Mouse (Mus musculus) lung, postnatal 0 days (tissue): ENCODE measurements around the gene H2-Eb2. TPM values are rescaled to one million over a fixed set of nuclear protein-coding genes. Genes with fewer than 3 reads are reported as not detected.
"Not testable (repeated sequence)": the region's sequence is repeated elsewhere in the genome, so short reads cannot be mapped to it uniquely, and the experiment has no call there.

Source experiments
- ATAC-seq: fragments of 200-750 bp; cut with Nextera tagmentation; 2 replicates; pipeline ENCODE4 v1.8.0; 2017; ENCODE audit warnings: moderate library complexity
- DNase-seq: peaks from one replicate; pipeline ENCODE4 v3.0.0-alpha.2; 2016; ENCODE audit warnings: low spot score
- H3K27ac ChIP-seq: fragments of 300-500 bp; sonication (generic); 2 replicates; pipeline ENCODE4 v1.5.1; 2014; ENCODE audit warnings: antibody characterized with exemption, mild to moderate bottlenecking, low read length, mixed read lengths
- H3K27me3 ChIP-seq: fragments of 300-500 bp; sonication (generic); replicated peaks from 2 replicates; pipeline ENCODE4 v1.6.1; 2014; ENCODE audit warnings: low read length, mixed read lengths; ENCODE audit not compliant: insufficient read depth
- H3K36me3 ChIP-seq: fragments of 300-500 bp; sonication (generic); 2 replicates; pipeline ENCODE4 v1.6.1; 2014; ENCODE audit warnings: low read length, mixed read lengths; ENCODE audit not compliant: insufficient read depth
- H3K4me1 ChIP-seq: fragments of 300-500 bp; sonication (generic); 2 replicates; pipeline ENCODE4 v1.6.1; 2014; ENCODE audit warnings: antibody characterized with exemption, low read depth, low read length, mixed read lengths; ENCODE audit not compliant: insufficient read depth
- H3K4me2 ChIP-seq: fragments of 300-500 bp; sonication (generic); replicated peaks from 2 replicates; pipeline ENCODE4 v1.6.1; 2014; ENCODE audit warnings: low read depth, mild to moderate bottlenecking, low read length, moderate library complexity, mixed read lengths
- H3K4me3 ChIP-seq: fragments of 300-500 bp; sonication (generic); 2 replicates; pipeline ENCODE4 v1.5.1; 2014; ENCODE audit warnings: low read depth, low read length
- H3K9ac ChIP-seq: fragments of 300-500 bp; sonication (generic); replicated peaks from 2 replicates; pipeline ENCODE4 v1.6.1; 2014; ENCODE audit warnings: low read depth, mild to moderate bottlenecking
- H3K9me3 ChIP-seq: fragments of 300-500 bp; sonication (generic); 2 replicates; pipeline ENCODE4 v1.6.1; 2016; ENCODE audit warnings: low read length, mixed read lengths
- CTCF ChIP-seq: IDR thresholded peaks from 2 replicates; pipeline ENCODE4 v1.5.1; 2016; ENCODE audit warnings: antibody characterized with exemption, mild to moderate bottlenecking
- EP300 ChIP-seq: IDR thresholded peaks from 2 replicates; pipeline ENCODE4 v1.6.1; 2016; ENCODE audit warnings: antibody characterized with exemption, mild to moderate bottlenecking, control low read depth
- WGBS: fragments of 180-500 bp; shearing (Covaris S2); extraction: QIAGEN DNeasy Blood & Tissue Kit; methylation state at CpG from one replicate; pipeline ENCODE4 v1.1.7; 2014; 5-methylcytosine and 5-hydroxymethylcytosine counted together
- polyA plus RNA-seq: library from polyadenylated mRNA; unstranded; fragments of >200 nt; fragmentation: Nextera tagmentation; extraction: Ambion mirVana; gene quantifications from 2 replicates; pipeline ENCODE4 v1.2.1, GENCODE M21; 2015

The H2-Eb2 gene
- polyA plus RNA-seq, 1 experiment from 2014 or later: not detected

DNA sequence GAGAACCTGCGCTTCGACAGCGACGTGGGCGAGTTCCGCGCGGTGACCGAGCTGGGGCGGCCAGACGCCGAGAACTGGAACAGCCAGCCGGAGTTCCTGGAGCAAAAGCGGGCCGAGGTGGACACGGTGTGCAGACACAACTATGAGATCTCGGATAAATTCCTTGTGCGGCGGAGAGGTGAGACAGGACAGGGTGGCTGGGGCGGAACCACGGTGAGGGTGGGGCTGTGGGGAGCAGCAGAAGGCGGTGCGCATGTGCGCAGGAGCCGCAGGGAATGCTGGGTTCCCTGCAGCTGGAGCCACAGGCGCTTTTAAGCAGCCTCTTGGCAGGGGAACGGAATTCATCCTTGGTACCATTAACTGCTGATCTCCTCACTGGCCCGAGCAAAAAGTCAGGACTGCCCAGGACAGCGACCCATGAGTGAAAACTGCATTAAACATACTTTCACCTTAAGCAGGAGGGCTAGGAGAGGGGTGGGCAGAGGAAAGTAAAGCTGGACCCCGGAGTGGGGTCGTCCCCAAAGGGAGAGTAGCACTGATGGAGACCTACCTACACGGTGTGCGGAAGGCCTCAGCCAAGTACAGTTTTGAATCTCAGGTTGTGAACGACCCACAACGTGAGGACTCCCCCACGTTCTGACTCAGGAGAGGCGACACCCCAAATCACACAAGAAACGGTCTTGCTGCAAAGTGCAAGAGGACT, 15.6 kb upstream of the H2-Eb2 start:
- 23% methylated on average over 38 of the region's 38 CpGs for WGBS
- ATAC-seq: peak; percentile 73
- Histone ChIP-seq H3K4me2 (peak overlapping the region; percentile 61), H3K9me3 (no peaks in the 10 kb centered on the region), H3K27ac (no peak overlapping the region), H3K4me3 (peak overlapping the region; percentile 51), H3K4me1 (no peaks in the 10 kb centered on the region), H3K27me3 (no peaks in the 10 kb centered on the region), H3K9ac (peak overlapping the region; percentile 20; the same call in 1 of the 2 replicates), H3K36me3 (no peaks in the 10 kb centered on the region)
- DNase-seq: peak; percentile 71
- TF ChIP-seq CTCF (no peak), EP300 (no peak)

DNA sequence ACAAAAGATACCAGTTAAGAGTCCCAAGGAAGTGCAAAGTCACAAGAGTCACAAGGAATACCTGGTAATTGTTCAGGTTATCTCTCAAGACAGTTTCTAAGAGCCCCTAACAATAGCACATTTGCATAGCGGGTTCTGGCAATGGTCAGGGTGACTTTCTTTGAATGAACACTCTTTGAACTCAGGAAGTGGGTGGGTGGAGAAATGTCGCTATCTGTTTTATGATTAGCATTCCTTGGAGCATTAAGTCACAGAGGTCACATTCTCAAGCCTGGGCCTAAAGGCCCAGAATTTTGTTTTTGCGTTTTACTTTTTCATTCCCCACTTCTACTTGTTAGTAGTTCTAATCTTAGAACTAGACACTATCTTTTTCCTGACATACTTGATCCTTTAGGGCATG, 14.9 kb upstream of the H2-Eb2 start:
- H3K4me1 ChIP-seq, H3K4me3 ChIP-seq, H3K4me2 ChIP-seq, H3K27ac ChIP-seq, H3K27me3 ChIP-seq, H3K9me3 ChIP-seq, DNase-seq, ATAC-seq, H3K9ac ChIP-seq, H3K36me3 ChIP-seq: not testable (repeated sequence)
- WGBS: 64% methylated on average over 3 of the region's 3 CpGs

DNA sequence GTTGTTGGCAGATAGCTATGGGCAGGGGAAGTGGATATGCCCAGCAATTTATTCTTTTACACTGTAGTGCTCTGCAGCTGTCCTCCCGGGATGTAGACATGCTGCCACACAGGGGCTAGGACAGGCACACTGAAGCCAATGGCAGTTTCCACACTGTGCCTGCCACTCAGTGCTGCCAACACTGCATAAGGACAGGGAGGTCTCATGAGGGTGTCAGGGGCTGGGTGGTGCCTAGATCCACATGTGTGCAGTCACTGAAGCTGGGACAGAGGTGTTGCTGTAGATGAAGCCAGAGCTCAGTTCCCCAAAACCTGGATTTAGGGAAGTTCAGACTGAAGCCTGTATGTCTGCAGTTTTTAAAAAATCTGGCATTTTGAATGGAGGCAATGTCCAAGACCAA, 13.3 kb upstream of the H2-Eb2 start:
- DNase-seq (no peak), ATAC-seq (no peak)
- Histone ChIP-seq H3K4me1 (no peaks in the 10 kb centered on the region), H3K4me2 (no peak overlapping the region), H3K27ac (no peak overlapping the region), H3K27me3 (no peaks in the 10 kb centered on the region), H3K9me3 (no peaks in the 10 kb centered on the region), H3K9ac (no peak overlapping the region), H3K36me3 (no peaks in the 10 kb centered on the region), H3K4me3 (no peak overlapping the region)
- no peak for TF ChIP-seq CTCF
- TF ChIP-seq EP300: no peak
- 70% methylated on average over 1 of the region's 1 CpGs for WGBS

DNA sequence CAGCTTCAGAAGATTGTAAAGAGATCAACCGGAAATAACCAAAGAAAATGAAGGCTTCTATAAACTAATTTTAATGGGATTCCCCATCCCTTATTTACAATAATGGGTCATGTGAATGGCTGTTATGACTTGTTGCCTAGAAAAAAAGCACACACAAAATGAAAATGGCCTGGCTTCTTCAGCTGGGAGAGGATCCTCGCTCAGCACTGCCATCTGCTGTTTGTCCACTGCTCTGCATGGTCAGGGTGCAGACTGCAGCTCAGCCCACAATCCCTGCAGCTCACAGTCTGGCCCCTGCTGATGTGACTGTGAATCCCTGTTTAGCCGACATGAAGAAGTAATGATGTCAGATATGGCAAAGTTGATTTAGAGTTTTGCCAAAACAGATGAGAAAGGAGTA, 12.1 kb upstream of the H2-Eb2 start:
- H3K9me3 ChIP-seq: no peaks in the 10 kb centered on the region
- H3K27me3 ChIP-seq: no peaks in the 10 kb centered on the region
- no peak overlapping the region for H3K27ac ChIP-seq
- H3K4me2 ChIP-seq: no peak overlapping the region
- no peaks in the 10 kb centered on the region for H3K36me3 ChIP-seq
- WGBS: 33% methylated on average over 3 of the region's 3 CpGs
- H3K4me3 ChIP-seq: no peak overlapping the region
- TF ChIP-seq CTCF: peak; percentile 95
- TF ChIP-seq EP300: no peak
- ATAC-seq (peak; percentile 68), DNase-seq (peak; percentile 75)
- H3K4me1 ChIP-seq: no peaks in the 10 kb centered on the region
- no peak overlapping the region for H3K9ac ChIP-seq

DNA sequence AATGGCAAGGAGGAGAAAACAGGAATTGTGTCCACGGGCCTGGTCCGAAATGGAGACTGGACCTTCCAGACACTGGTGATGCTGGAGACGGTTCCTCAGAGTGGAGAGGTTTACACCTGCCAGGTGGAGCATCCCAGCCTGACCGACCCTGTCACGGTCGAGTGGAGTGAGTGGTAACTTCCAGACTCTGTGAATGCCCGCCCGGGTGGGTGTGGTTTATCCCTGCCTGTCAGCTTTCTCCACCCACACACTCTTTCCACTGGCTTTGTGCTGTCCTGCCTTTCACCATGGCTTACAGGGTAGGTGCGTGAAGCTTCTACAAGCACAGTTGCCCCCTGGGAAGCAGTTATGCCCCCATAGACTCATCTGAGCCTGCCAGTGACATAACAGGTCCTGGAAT, 11.2 kb upstream of the H2-Eb2 start:
- TF ChIP-seq EP300: no peak
- TF ChIP-seq CTCF: no peak
- Histone ChIP-seq H3K4me3 (no peak overlapping the region), H3K27ac (no peak overlapping the region), H3K36me3 (no peaks in the 10 kb centered on the region), H3K27me3 (no peaks in the 10 kb centered on the region), H3K9me3 (no peaks in the 10 kb centered on the region), H3K4me2 (no peak overlapping the region), H3K9ac (no peak overlapping the region), H3K4me1 (no peaks in the 10 kb centered on the region)
- ATAC-seq (no peak), DNase-seq (no peak)
- 58% methylated on average over 9 of the region's 9 CpGs for WGBS

DNA sequence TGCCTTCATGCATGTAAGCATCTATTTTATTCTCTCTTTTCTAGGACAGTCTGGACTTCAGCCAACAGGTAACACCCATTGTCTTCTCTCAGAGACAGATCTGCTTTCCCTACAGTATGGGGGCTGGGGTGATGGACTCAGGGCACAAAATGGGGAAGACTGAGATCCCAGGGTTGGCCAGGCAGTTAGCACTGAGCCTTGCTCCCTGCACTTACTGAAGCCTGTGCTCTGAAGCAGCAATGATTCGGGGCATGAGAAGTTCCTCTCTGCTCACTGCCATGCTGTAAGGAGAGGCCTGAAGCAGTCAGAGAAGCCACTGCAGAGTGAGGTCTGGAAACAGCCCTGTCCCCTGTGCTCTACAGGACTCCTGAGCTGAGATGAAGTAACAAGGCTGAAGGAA, 10.0 kb upstream of the H2-Eb2 start:
- TF ChIP-seq CTCF (no peak), EP300 (no peak)
- DNase-seq (no peak), ATAC-seq (no peak)
- H3K9me3 ChIP-seq: no peaks in the 10 kb centered on the region
- no peaks in the 10 kb centered on the region for H3K36me3 ChIP-seq
- no peak overlapping the region for H3K4me3 ChIP-seq
- H3K9ac ChIP-seq: no peak overlapping the region
- no peak overlapping the region for H3K27ac ChIP-seq
- WGBS: 65% methylated on average over 1 of the region's 1 CpGs
- H3K27me3 ChIP-seq: no peaks in the 10 kb centered on the region
- H3K4me1 ChIP-seq: no peaks in the 10 kb centered on the region
- no peak overlapping the region for H3K4me2 ChIP-seq

DNA sequence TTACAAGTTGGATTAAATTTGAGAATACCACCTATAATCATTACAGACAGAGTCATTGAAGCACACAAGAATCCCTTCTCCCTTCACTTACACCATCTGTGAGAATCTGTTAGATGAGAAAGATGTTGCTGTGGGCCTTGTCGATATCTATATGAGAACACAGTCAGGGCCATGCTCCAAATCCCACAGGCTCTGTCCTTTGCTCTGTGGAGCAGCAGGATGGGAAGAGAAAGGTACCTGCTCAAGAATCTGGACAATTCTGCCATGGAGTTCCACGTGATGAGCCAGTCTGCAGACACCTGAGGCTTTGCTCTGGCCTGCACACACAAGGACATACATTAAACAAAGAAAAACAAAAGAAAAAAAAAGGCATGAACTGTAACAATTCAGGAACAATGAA, 8.8 kb upstream of the H2-Eb2 start:
- TF ChIP-seq EP300: no peak
- no peak for TF ChIP-seq CTCF
- DNase-seq (no peak), ATAC-seq (no peak)
- H3K27me3 ChIP-seq: no peaks in the 10 kb centered on the region
- WGBS: 57% methylated on average over 2 of the region's 2 CpGs
- no peak overlapping the region for H3K4me2 ChIP-seq
- no peak overlapping the region for H3K9ac ChIP-seq
- no peaks in the 10 kb centered on the region for H3K4me1 ChIP-seq
- H3K36me3 ChIP-seq: no peaks in the 10 kb centered on the region
- no peak overlapping the region for H3K4me3 ChIP-seq
- no peak overlapping the region for H3K27ac ChIP-seq
- no peaks in the 10 kb centered on the region for H3K9me3 ChIP-seq
